Mouse (Mus musculus) heart, embryonic 16.5 days (tissue): ENCODE results near the gene Flvcr2. TPM values are rescaled to one million over a fixed set of nuclear protein-coding genes. Genes with fewer than 3 reads are reported as not detected.
"Not testable (repeated sequence)": the region's sequence is repeated elsewhere in the genome, so short reads cannot be mapped to it uniquely, and the experiment has no call there.

Experiments used
- ATAC-seq: fragments of 200-750 bp; cut with Nextera tagmentation; replicated peaks from 2 replicates; pipeline ENCODE4 v1.8.0; 2017; ENCODE audit warnings: moderate number of reproducible peaks; ENCODE audit not compliant: insufficient read depth, low FRiP score; ENCODE audit errors: extremely low read depth
- H3K27ac ChIP-seq: fragments of 300-500 bp; sonication (generic); 2 replicates; pipeline ENCODE4 v1.5.1; 2014; ENCODE audit warnings: mild to moderate bottlenecking, low read length, control low read depth, moderate library complexity
- H3K27me3 ChIP-seq: fragments of 300-500 bp; sonication (generic); 2 replicates; pipeline ENCODE4 v1.6.1; 2014; ENCODE audit warnings: low read length, mixed read lengths; ENCODE audit not compliant: control insufficient read depth, insufficient read depth
- H3K36me3 ChIP-seq: fragments of 300-500 bp; sonication (generic); 2 replicates; pipeline ENCODE4 v1.6.1; 2014; ENCODE audit not compliant: control insufficient read depth, insufficient read depth
- H3K4me1 ChIP-seq: fragments of 300-500 bp; sonication (generic); 2 replicates; pipeline ENCODE4 v1.6.1; 2014; ENCODE audit warnings: low read length, mixed read lengths; ENCODE audit not compliant: control insufficient read depth, insufficient read depth
- H3K4me2 ChIP-seq: fragments of 300-500 bp; sonication (generic); 2 replicates; pipeline ENCODE4 v1.6.1; 2014; ENCODE audit warnings: low read depth, mild to moderate bottlenecking, control low read depth, low read length
- H3K4me3 ChIP-seq: fragments of 300-500 bp; sonication (generic); 2 replicates; pipeline ENCODE4 v1.5.1; 2014; ENCODE audit warnings: mild to moderate bottlenecking, control low read depth, low read length
- H3K9ac ChIP-seq: fragments of 300-500 bp; sonication (generic); 2 replicates; pipeline ENCODE4 v1.6.1; 2014; ENCODE audit warnings: low read length, control low read depth
- H3K9me3 ChIP-seq: fragments of 300-500 bp; sonication (generic); replicated peaks from 2 replicates; pipeline ENCODE4 v1.6.1; 2016; ENCODE audit warnings: low read length; ENCODE audit not compliant: control insufficient read depth
- WGBS: fragments of 180-500 bp; shearing (Covaris S2); extraction: QIAGEN DNeasy Blood & Tissue Kit; methylation state at CpG from one replicate; pipeline ENCODE4 v1.1.7; 2014; 5-methylcytosine and 5-hydroxymethylcytosine counted together
- polyA plus RNA-seq: library from polyadenylated mRNA; unstranded; fragments of >200 nt; fragmentation: Nextera tagmentation; extraction: Ambion mirVana; gene quantifications from 2 replicates; pipeline ENCODE4 v1.2.1, GENCODE M21; 2015

Flvcr2 gene
- 10.4 and 11.0 TPM in 2 replicates for polyA plus RNA-seq

- Histone ChIP-seq H3K9ac (peak within 1 kb of the TSS; percentile 74), H3K9me3 (no peaks in the 10 kb centered on the region), H3K27me3 (no peaks in the 10 kb centered on the region), H3K4me2 (peak within 1 kb of the TSS; percentile 100), H3K27ac (peak within 1 kb of the TSS; percentile 84), H3K36me3 (no peaks in the 10 kb centered on the region), H3K4me3 (peak within 1 kb of the TSS; percentile 66), H3K4me1 (peaks cover 6% of the 10 kb centered on the region; the same call in 1 of the 2 replicates)
- WGBS, result 1% methylated on average over 51 of the region's 51 CpGs
- peak; percentile 90 for ATAC-seq
These were observed at the start of gene Flvcr2 for GRCm38 (mm10) chr12:85745827-85746695. Gene Flvcr2 (plus strand): TSS chr12:85746539.

- H3K36me3 ChIP-seq, H3K4me1 ChIP-seq, H3K9me3 ChIP-seq, H3K27me3 ChIP-seq: not testable (repeated sequence)
- Histone ChIP-seq H3K4me3 (peak overlapping the region; percentile 35), H3K9ac (peak overlapping the region; percentile 28; the same call in 1 of the 2 replicates), H3K4me2 (peak overlapping the region; percentile 57), H3K27ac (peak overlapping the region; percentile 38; the same call in 1 of the 2 replicates)
- ATAC-seq, result peak; percentile 94
- WGBS, result 12% methylated on average over 11 of the region's 37 CpGs
These were observed 48.2 kb upstream of the Flvcr2 start for GRCm38 (mm10) chr12:85698179-85698578.

- no peaks in the 10 kb centered on the region for H3K27me3 ChIP-seq
- H3K27ac ChIP-seq, result no peak overlapping the region
- no peaks in the 10 kb centered on the region for H3K9me3 ChIP-seq
- ATAC-seq, result no peak
- H3K4me2 ChIP-seq, result no peak overlapping the region
- no peak overlapping the region for H3K4me3 ChIP-seq
- peaks cover 9% of the 10 kb centered on the region for H3K4me1 ChIP-seq
- no peaks in the 10 kb centered on the region for H3K36me3 ChIP-seq
- no peak overlapping the region for H3K9ac ChIP-seq
- WGBS, result 70% methylated on average over 6 of the region's 6 CpGs
These were observed 46.0 kb upstream of the Flvcr2 start for GRCm38 (mm10) chr12:85700191-85700841.

GRCm38 (mm10) chr12:85700842-85701223, 45.5 kb upstream of the Flvcr2 start:
- Histone ChIP-seq H3K27me3 (no peaks in the 10 kb centered on the region), H3K9me3 (no peaks in the 10 kb centered on the region), H3K36me3 (no peaks in the 10 kb centered on the region), H3K27ac (no peak overlapping the region), H3K4me1 (peaks cover 12% of the 10 kb centered on the region), H3K9ac (no peak overlapping the region), H3K4me3 (no peak overlapping the region), H3K4me2 (no peak overlapping the region)
- ATAC-seq, result no peak
- 73% methylated on average over 7 of the region's 7 CpGs for WGBS

DNA sequence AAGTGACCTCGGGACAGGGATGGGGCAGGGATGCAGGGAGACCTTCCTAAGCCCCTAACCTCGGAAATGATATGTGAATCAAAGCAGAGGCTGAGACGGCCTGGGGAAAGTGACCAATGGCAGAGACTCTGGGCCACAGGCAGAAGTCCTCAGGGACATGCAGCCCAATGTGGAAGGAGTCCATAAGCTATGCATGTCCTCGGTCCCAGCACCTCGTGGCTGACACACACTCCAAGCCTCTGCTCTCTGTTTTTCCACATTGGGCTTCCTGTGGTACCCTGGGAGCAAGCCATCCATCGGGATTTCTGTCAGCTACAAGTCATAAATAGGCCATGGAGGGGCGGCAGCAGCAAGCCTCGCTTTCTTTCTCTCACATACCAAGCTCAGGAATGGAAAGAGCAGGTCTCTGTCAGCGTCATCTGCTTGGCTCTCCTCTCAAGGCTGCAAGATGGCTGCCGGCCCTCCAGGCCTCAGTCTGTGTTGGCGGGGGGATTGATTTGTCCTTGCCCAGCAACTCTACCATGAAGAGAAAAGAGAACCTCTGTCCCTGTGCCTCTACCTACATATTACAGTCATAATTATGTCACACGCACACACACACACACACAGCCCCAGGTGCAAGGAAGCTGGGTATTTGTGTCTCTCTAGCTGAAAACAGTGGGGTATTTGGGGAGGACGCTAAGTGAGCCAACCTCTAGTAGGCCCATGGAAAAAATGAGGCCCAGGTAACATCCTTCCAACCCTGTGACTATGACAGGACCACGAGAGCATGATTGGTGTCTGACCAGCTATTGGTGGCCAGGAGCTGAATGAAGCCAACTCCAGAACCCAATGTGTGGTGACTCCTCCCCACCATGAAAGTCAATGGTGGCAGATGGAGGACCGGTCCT, 43.9 kb upstream of the Flvcr2 start:
- no peak overlapping the region for H3K4me2 ChIP-seq
- WGBS, result 77% methylated on average over 15 of the region's 15 CpGs
- no peak overlapping the region for H3K4me3 ChIP-seq
- H3K9me3 ChIP-seq, result no peaks in the 10 kb centered on the region
- H3K27ac ChIP-seq, result no peak overlapping the region
- H3K9ac ChIP-seq, result no peak overlapping the region
- H3K4me1 ChIP-seq, result peaks cover 16% of the 10 kb centered on the region
- no peaks in the 10 kb centered on the region for H3K36me3 ChIP-seq
- ATAC-seq, result no peak
- H3K27me3 ChIP-seq, result no peaks in the 10 kb centered on the region

GRCm38 (mm10) chr12:85703507-85703906, 42.8 kb upstream of the Flvcr2 start:
- Histone ChIP-seq H3K27ac (no peak overlapping the region), H3K27me3 (no peaks in the 10 kb centered on the region), H3K4me1 (peaks cover 15% of the 10 kb centered on the region), H3K4me2 (no peak overlapping the region), H3K4me3 (no peak overlapping the region), H3K36me3 (no peaks in the 10 kb centered on the region), H3K9ac (no peak overlapping the region), H3K9me3 (no peaks in the 10 kb centered on the region)
- ATAC-seq, result no peak
- WGBS, result 52% methylated on average over 3 of the region's 3 CpGs

GRCm38 (mm10) chr12:85704566-85704965, 41.8 kb upstream of the Flvcr2 start:
- no peaks in the 10 kb centered on the region for H3K9me3 ChIP-seq
- 0 out of 2 replicates have a peak overlapping the region, but pooled peaks have one; percentile 80 for H3K9ac ChIP-seq
- no peak overlapping the region for H3K4me2 ChIP-seq
- no peaks in the 10 kb centered on the region for H3K36me3 ChIP-seq
- peaks cover 13% of the 10 kb centered on the region for H3K4me1 ChIP-seq
- no peaks in the 10 kb centered on the region for H3K27me3 ChIP-seq
- 64% methylated on average over 7 of the region's 7 CpGs for WGBS
- no peak for ATAC-seq
- no peak overlapping the region for H3K4me3 ChIP-seq
- H3K27ac ChIP-seq, result peak overlapping the region; percentile 87

DNA sequence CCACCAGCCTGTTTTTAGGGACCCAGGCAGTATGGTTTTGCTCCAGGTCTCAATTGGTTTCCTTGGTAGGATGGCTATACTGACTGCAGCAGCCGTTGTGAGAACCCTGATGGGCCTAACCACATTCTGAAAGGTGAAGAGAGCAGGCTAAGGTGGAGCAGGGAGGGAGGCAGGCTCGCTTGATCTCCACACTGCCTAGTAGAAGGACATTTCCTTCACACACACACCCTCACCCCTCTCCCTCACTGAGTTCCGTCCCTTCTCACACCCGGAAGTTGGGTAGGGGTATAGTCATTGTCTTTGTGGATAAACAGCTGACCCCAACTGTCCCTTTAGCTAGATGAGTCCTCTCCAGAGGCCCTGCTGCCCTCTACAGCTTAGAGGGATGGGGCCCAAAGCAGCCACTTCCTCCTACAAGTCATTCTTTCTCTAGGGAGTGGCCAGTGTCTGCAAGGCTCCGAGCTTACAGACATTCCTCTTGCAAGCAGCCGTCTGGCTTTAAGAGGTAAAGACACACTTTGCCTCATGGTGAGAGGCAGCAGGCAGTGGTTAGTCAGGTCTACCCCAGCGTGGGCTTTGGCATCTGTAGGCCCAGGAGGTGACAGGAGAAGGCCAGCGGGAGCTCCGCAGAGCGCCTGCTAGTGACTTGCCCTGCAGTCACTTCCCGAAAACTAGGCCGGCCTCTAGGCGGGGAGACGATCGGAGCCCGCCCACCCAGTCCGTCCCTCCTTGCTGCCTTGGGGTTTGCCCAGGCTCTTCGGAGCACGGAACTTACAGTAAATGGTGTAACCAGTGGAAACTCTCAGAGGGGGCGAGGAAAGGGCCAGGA, 41.1 kb upstream of the Flvcr2 start:
- peak overlapping the region; percentile 63 for H3K4me3 ChIP-seq
- H3K27ac ChIP-seq, result peak overlapping the region; percentile 87
- peak overlapping the region; percentile 80 for H3K9ac ChIP-seq
- H3K4me1 ChIP-seq, result peaks cover 13% of the 10 kb centered on the region
- no peaks in the 10 kb centered on the region for H3K9me3 ChIP-seq
- WGBS, result 7% methylated on average over 20 of the region's 20 CpGs
- H3K36me3 ChIP-seq, result no peaks in the 10 kb centered on the region
- ATAC-seq, result peak; percentile 85
- H3K4me2 ChIP-seq, result peak overlapping the region; percentile 97
- no peaks in the 10 kb centered on the region for H3K27me3 ChIP-seq
